Mouse (Mus musculus) C2C12 (cell line): ENCODE data around the gene Pik3ap1.

Experiments used
- CEBPB ChIP-seq: IDR thresholded peaks from one replicate; pipeline ENCODE4 v1.6.1; 2011; ENCODE audit warnings: low read depth, mild to moderate bottlenecking, control low read depth, moderate library complexity
- CTCF ChIP-seq: IDR thresholded peaks from one replicate; pipeline ENCODE4 v1.5.1; 2011; ENCODE audit not compliant: control insufficient read depth, insufficient read depth, insufficient read length
- FOSL1 ChIP-seq: IDR thresholded peaks from one replicate; pipeline ENCODE4 v1.8.0; 2011; ENCODE audit warnings: mild to moderate bottlenecking, low read length; ENCODE audit not compliant: poor library complexity, insufficient read depth, severe bottlenecking
- MAX ChIP-seq: IDR thresholded peaks from one replicate; pipeline ENCODE4 v1.6.1; 2011; ENCODE audit warnings: mild to moderate bottlenecking, control low read depth

- TF ChIP-seq CEBPB (no peak), CTCF (no peak), MAX (no peak), FOSL1 (no peak)
Measured at GRCm38 (mm10) chr19:41332228-41332627, 52.7 kb downstream of the Pik3ap1 start.
